Mouse (Mus musculus): ENCODE measurements around the gene Pparg. TPM values are rescaled to one million over a fixed set of nuclear protein-coding genes. Genes with fewer than 3 reads are reported as not detected.
A peak's percentile ranks its signal among the peaks of the same experiment; 100 is the strongest.

Pparg gene
- polyA plus RNA-seq, 1 experiment from 2014 or later: not detected

- Histone ChIP-seq H3K4me3 (ENCODE audit: low read depth, low read length) (no peak overlapping the region), H3K4me2 (ENCODE audit: low read length) (no peak overlapping the region), H3K9ac (ENCODE audit: low read length) (no peak overlapping the region), H3K4me1 (ENCODE audit: control insufficient read depth, insufficient read depth, low read length) (peaks cover 5% of the 10 kb centered on the region; the same call in 1 of the 2 replicates), H3K36me3 (ENCODE audit: control insufficient read depth, insufficient read depth, low read length) (no peaks in the 10 kb centered on the region), H3K27me3 (replicated peaks; ENCODE audit: control insufficient read depth, insufficient read depth, low read length) (no peaks in the 10 kb centered on the region), H3K27ac (ENCODE audit: low read depth, low read length) (no peak overlapping the region), H3K9me3 (replicated peaks; ENCODE audit: control insufficient read depth, low read length) (no peaks in the 10 kb centered on the region)
- 0% methylated on average over 1 of the region's 1 CpGs for WGBS
- DNase-seq (ENCODE audit: low spot score) (no peak), ATAC-seq (no peak)
Measured at GRCm38 (mm10) chr6:115481018-115481354, 120.2 kb downstream of the Pparg start.

DNA sequence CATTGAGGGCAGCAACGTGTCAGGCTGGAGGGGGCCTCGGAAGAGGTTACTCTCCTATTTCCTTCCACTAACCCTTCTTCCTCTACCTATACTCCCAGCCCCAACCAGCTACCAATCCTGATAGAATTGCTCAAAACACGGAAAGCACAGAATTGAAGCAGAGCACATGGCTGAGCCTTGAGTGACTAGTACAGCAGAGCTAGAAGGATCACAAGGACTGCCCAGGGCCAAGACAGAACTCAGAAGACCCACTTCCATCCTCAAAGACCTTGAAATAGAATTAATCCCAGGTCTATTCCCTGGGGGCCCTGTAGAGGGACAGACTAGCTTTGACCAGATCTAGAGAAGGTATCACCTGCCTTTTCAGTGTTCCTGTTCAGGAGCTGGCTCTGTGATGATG lies 120.9 kb downstream of the Pparg start:
- WGBS: 21% methylated on average over 3 of the region's 3 CpGs
- DNase-seq (ENCODE audit: low spot score) (no peak), ATAC-seq (no peak)
- Histone ChIP-seq H3K4me1 (ENCODE audit: control insufficient read depth, insufficient read depth, low read length) (peaks cover 5% of the 10 kb centered on the region; the same call in 1 of the 2 replicates), H3K27me3 (replicated peaks; ENCODE audit: control insufficient read depth, insufficient read depth, low read length) (no peaks in the 10 kb centered on the region), H3K4me2 (ENCODE audit: low read length) (no peak overlapping the region), H3K9me3 (replicated peaks; ENCODE audit: control insufficient read depth, low read length) (no peaks in the 10 kb centered on the region), H3K9ac (ENCODE audit: low read length) (no peak overlapping the region), H3K4me3 (ENCODE audit: low read depth, low read length) (no peak overlapping the region), H3K36me3 (ENCODE audit: control insufficient read depth, insufficient read depth, low read length) (no peaks in the 10 kb centered on the region), H3K27ac (ENCODE audit: low read depth, low read length) (no peak overlapping the region)

- Histone ChIP-seq H3K36me3 (ENCODE audit: control insufficient read depth, insufficient read depth, low read length) (no peaks in the 10 kb centered on the region), H3K4me2 (ENCODE audit: low read length) (no peak overlapping the region), H3K9ac (ENCODE audit: low read length) (no peak overlapping the region), H3K4me1 (ENCODE audit: control insufficient read depth, insufficient read depth, low read length) (peaks cover 3% of the 10 kb centered on the region; the same call in 1 of the 2 replicates), H3K4me3 (ENCODE audit: low read depth, low read length) (no peak overlapping the region), H3K27ac (ENCODE audit: low read depth, low read length) (no peak overlapping the region), H3K9me3 (replicated peaks; ENCODE audit: control insufficient read depth, low read length) (no peaks in the 10 kb centered on the region), H3K27me3 (replicated peaks; ENCODE audit: control insufficient read depth, insufficient read depth, low read length) (no peaks in the 10 kb centered on the region)
- DNase-seq (ENCODE audit: low spot score) (no peak), ATAC-seq (no peak)
- 78% methylated on average over 6 of the region's 6 CpGs for whole genome bisulfite sequencing
Measured at GRCm38 (mm10) chr6:115485635-115486034, 124.9 kb downstream of the Pparg start.

DNA sequence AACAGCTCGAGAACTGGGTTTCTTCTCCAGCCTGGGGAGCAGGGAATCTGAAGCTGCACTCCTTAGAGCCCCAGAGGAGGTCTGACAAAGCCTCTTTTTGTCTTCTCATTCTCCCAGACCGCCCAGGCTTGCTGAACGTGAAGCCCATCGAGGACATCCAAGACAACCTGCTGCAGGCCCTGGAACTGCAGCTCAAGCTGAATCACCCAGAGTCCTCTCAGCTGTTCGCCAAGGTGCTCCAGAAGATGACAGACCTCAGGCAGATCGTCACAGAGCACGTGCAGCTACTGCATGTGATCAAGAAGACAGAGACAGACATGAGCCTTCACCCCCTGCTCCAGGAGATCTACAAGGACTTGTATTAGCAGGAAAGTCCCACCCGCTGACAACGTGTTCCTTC lies 129.1 kb downstream of the Pparg start:
- H3K27me3 ChIP-seq (replicated peaks; ENCODE audit: control insufficient read depth, insufficient read depth, low read length): no peaks in the 10 kb centered on the region
- ATAC-seq: no peak
- no peak overlapping the region for H3K4me3 ChIP-seq (ENCODE audit: low read depth, low read length)
- no peaks in the 10 kb centered on the region for H3K36me3 ChIP-seq (ENCODE audit: control insufficient read depth, insufficient read depth, low read length)
- DNase-seq (ENCODE audit: low spot score): no peak
- H3K27ac ChIP-seq (ENCODE audit: low read depth, low read length): no peak overlapping the region
- no peak overlapping the region for H3K4me2 ChIP-seq (ENCODE audit: low read length)
- WGBS: 74% methylated on average over 9 of the region's 9 CpGs
- no peaks in the 10 kb centered on the region for H3K4me1 ChIP-seq (ENCODE audit: control insufficient read depth, insufficient read depth, low read length)
- H3K9me3 ChIP-seq (replicated peaks; ENCODE audit: control insufficient read depth, low read length): no peaks in the 10 kb centered on the region
- no peak overlapping the region for H3K9ac ChIP-seq (ENCODE audit: low read length)

- 64% methylated on average over 11 of the region's 11 CpGs for WGBS
- peak; percentile 81 for DNase-seq (ENCODE audit: low spot score)
- Histone ChIP-seq H3K27ac (ENCODE audit: low read depth, low read length) (0 out of 2 replicates have a peak overlapping the region, but pooled peaks have one; percentile 6), H3K4me3 (ENCODE audit: low read depth, low read length) (no peak overlapping the region), H3K4me2 (ENCODE audit: low read length) (no peak overlapping the region), H3K9me3 (replicated peaks; ENCODE audit: control insufficient read depth, low read length) (no peaks in the 10 kb centered on the region), H3K36me3 (ENCODE audit: control insufficient read depth, insufficient read depth, low read length) (no peaks in the 10 kb centered on the region), H3K27me3 (replicated peaks; ENCODE audit: control insufficient read depth, insufficient read depth, low read length) (no peaks in the 10 kb centered on the region), H3K4me1 (ENCODE audit: control insufficient read depth, insufficient read depth, low read length) (no peaks in the 10 kb centered on the region), H3K9ac (ENCODE audit: low read length) (no peak overlapping the region)
- peak; percentile 69; the same call in 1 of the 2 replicates for ATAC-seq
Measured at GRCm38 (mm10) chr6:115492952-115493613, 132.3 kb downstream of the Pparg start.

DNA sequence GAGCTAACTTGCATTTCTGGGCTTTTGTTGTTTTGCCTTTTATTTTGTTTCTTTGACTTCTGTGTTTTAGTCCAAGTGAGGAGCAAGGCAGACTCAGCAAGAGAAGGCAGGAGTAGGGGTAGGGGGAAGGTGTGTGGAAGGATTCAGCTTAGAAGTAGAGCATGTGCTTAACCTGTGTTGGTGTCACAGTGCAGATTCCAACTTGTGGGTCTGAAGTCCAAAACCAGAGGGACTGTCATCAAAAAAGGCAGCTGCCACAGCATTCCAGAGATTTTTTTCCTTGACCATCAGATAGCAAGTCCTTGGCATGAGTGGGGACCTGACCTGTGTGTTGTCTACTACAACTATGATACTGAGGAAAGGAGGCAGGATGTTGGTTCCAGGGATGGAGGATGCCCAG lies 133.1 kb downstream of the Pparg start:
- Histone ChIP-seq H3K9me3 (replicated peaks; ENCODE audit: control insufficient read depth, low read length) (no peaks in the 10 kb centered on the region), H3K9ac (ENCODE audit: low read length) (no peak overlapping the region), H3K4me2 (ENCODE audit: low read length) (no peak overlapping the region), H3K4me3 (ENCODE audit: low read depth, low read length) (no peak overlapping the region), H3K36me3 (ENCODE audit: control insufficient read depth, insufficient read depth, low read length) (no peaks in the 10 kb centered on the region), H3K27me3 (replicated peaks; ENCODE audit: control insufficient read depth, insufficient read depth, low read length) (no peaks in the 10 kb centered on the region), H3K27ac (ENCODE audit: low read depth, low read length) (no peak overlapping the region), H3K4me1 (ENCODE audit: control insufficient read depth, insufficient read depth, low read length) (no peaks in the 10 kb centered on the region)
- ATAC-seq (no peak), DNase-seq (ENCODE audit: low spot score) (no peak)

- ATAC-seq (peak; percentile 69; the same call in 1 of the 2 replicates), DNase-seq (ENCODE audit: low spot score) (peak; percentile 57)
- Histone ChIP-seq H3K27ac (ENCODE audit: low read depth, low read length) (no peak overlapping the region), H3K4me2 (ENCODE audit: low read length) (no peak overlapping the region), H3K9me3 (replicated peaks; ENCODE audit: control insufficient read depth, low read length) (no peaks in the 10 kb centered on the region), H3K4me1 (ENCODE audit: control insufficient read depth, insufficient read depth, low read length) (no peaks in the 10 kb centered on the region), H3K9ac (ENCODE audit: low read length) (no peak overlapping the region), H3K36me3 (ENCODE audit: control insufficient read depth, insufficient read depth, low read length) (no peaks in the 10 kb centered on the region), H3K27me3 (replicated peaks; ENCODE audit: control insufficient read depth, insufficient read depth, low read length) (no peaks in the 10 kb centered on the region), H3K4me3 (ENCODE audit: low read depth, low read length) (no peak overlapping the region)
- 73% methylated on average over 14 of the region's 14 CpGs for WGBS
Measured at GRCm38 (mm10) chr6:115499540-115499939, 138.8 kb downstream of the Pparg start.

GRCm38 (mm10) chr6:115500234-115500633 lies 139.5 kb downstream of the Pparg start:
- no peak overlapping the region for H3K27ac ChIP-seq (ENCODE audit: low read depth, low read length)
- no peak overlapping the region for H3K4me2 ChIP-seq (ENCODE audit: low read length)
- no peak for DNase-seq (ENCODE audit: low spot score)
- H3K36me3 ChIP-seq (ENCODE audit: control insufficient read depth, insufficient read depth, low read length): no peaks in the 10 kb centered on the region
- H3K27me3 ChIP-seq (replicated peaks; ENCODE audit: control insufficient read depth, insufficient read depth, low read length): no peaks in the 10 kb centered on the region
- H3K9ac ChIP-seq (ENCODE audit: low read length): no peak overlapping the region
- ATAC-seq: no peak
- no peaks in the 10 kb centered on the region for H3K4me1 ChIP-seq (ENCODE audit: control insufficient read depth, insufficient read depth, low read length)
- 89% methylated on average over 10 of the region's 10 CpGs for WGBS
- no peaks in the 10 kb centered on the region for H3K9me3 ChIP-seq (replicated peaks; ENCODE audit: control insufficient read depth, low read length)
- H3K4me3 ChIP-seq (ENCODE audit: low read depth, low read length): no peak overlapping the region

DNA sequence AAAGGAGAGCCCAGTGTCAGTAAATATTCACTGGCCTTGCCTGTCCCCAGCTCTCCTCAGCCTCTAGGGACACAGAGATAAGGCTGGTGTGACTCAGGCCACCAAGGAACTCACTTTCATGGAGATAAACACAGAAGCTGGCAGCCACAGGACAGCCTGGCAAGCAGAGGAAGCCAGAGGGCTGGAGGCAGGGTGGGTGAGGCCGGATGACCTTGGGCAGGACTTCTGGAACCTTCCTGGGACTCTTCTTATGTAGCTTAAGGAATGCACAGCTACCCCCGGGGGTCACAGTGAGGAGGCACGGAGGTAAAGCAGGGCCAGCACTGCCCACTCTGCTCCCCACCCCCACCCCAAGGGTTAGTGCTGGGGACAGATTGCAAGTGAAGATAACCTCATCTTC lies 140.4 kb downstream of the Pparg start:
- Histone ChIP-seq H3K4me3 (ENCODE audit: low read depth, low read length) (no peak overlapping the region), H3K9me3 (replicated peaks; ENCODE audit: control insufficient read depth, low read length) (no peaks in the 10 kb centered on the region), H3K4me2 (ENCODE audit: low read length) (no peak overlapping the region), H3K9ac (ENCODE audit: low read length) (no peak overlapping the region), H3K4me1 (ENCODE audit: control insufficient read depth, insufficient read depth, low read length) (no peaks in the 10 kb centered on the region), H3K36me3 (ENCODE audit: control insufficient read depth, insufficient read depth, low read length) (no peaks in the 10 kb centered on the region), H3K27me3 (replicated peaks; ENCODE audit: control insufficient read depth, insufficient read depth, low read length) (no peaks in the 10 kb centered on the region), H3K27ac (ENCODE audit: low read depth, low read length) (no peak overlapping the region)
- DNase-seq (ENCODE audit: low spot score) (no peak), ATAC-seq (no peak)
- WGBS: 84% methylated on average over 3 of the region's 3 CpGs

Data from forebrain, embryonic 14.5 days (tissue).